Mouse (Mus musculus) heart, postnatal 4 days (tissue): ENCODE data around the gene Runx3. TPM values are rescaled to one million over a fixed set of nuclear protein-coding genes. Genes with fewer than 3 reads are reported as not detected.
"Not testable (repeated sequence)": the region's sequence is repeated elsewhere in the genome, so short reads cannot be mapped to it uniquely, and the experiment has no call there.

Experiments used
- DNase-seq: peaks from one replicate; pipeline ENCODE4 v3.0.0; 2021
- total RNA-seq, 2 experiments: library from RNA; stranded (reverse); gene quantifications; 2 replicates each; pipeline ENCODE4 v1.2.3; 2021

The Runx3 gene
- total RNA-seq, 2 experiments from 2014 or later: 0.25 to 0.45 TPM

DNA sequence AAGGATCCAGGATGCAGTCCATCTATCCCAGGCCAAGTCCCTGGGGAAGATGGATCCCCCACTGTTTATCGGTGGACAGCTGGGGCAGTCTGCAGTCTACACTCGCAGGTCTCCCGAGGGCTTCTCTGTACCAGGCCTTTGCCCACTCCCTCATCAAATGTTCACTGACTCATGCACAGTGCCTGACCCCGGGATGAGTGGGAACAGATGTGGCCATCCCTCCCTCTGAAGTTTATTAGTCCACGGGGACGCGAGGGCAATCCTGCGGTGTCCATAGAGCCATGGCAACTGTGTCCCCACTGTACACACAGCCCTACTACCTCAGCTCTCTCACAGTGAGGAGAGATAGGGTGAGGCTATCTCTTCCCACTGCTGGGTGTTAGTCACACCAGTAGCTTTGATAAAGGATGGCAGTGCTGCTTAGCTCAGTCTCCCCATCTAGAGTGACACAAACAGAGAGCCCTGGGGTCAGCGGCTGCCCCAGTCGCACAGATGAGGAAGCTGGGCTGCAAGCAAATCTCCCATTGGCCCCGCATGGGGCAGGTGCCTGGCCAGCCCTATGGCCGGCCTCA is 50.9 kb downstream of the Runx3 start:
- DNase-seq: no peak

DNA sequence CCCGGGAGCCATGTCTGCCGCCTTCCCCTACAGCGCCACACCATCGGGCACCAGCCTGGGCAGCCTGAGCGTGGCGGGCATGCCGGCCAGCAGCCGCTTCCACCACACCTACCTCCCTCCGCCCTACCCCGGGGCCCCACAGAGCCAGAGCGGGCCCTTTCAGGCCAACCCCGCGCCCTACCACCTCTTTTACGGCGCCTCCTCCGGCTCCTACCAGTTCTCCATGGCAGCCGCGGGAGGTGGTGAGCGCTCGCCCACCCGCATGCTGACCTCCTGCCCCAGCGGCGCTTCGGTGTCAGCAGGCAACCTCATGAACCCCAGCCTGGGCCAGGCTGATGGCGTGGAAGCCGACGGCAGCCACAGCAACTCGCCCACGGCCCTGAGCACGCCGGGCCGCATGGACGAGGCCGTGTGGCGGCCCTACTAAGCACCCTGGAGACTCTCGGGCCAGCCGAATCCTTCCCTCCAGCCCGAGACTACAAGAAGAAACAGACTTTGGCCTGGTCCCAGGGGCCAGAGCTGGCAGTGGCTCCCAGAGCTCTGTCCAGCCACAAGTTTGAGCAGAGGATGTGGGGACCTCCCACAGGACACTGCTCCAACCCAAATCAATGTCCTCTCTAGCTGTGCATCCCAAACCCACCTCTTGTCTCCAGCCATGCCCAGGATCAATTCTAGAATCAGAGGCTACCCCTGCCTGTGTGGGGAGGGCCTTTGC is 55.1 kb downstream of the Runx3 start:
- DNase-seq: peak; percentile 37

DNA sequence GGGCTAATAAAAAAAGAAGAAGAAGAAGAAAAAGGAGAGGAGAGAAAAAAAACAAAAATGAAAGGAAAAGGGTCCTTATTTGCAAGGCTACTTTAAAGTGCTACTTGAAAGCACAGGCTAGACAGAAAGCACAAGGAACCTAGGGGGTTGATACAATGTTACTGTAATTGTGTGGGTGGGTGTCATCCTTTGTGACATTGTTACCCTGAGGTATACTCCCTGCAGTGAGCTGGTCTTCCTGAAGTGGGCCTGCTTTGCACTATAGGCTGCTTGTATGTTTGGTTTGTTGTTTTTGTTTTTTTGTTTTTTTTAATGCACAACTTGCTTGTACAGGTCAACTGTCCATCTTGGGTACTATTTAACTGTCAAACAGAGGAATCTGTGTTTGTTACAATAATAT is 57.1 kb downstream of the Runx3 start:
- DNase-seq: no peak

DNA sequence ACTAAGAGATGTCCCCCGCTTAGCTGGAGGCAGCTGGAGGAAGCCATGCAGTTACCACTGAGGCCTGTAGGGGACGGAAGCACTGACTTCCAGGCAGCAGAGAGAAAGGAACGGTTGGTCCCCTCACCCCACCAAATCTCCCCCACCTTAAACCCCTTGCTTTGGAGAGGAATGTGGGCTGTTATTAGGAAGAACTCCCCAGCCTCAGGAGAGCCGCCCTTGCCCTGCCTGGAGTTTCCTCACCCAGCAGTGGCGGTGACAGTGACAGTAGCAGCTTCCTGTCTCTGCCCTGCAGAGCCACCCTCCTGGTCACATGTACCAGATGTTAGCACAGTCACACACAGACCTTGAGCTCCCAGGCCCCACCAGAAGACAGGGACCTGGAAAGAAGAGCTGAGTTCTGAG is 58.6 kb downstream of the Runx3 start:
- peak; percentile 69 for DNase-seq

DNA sequence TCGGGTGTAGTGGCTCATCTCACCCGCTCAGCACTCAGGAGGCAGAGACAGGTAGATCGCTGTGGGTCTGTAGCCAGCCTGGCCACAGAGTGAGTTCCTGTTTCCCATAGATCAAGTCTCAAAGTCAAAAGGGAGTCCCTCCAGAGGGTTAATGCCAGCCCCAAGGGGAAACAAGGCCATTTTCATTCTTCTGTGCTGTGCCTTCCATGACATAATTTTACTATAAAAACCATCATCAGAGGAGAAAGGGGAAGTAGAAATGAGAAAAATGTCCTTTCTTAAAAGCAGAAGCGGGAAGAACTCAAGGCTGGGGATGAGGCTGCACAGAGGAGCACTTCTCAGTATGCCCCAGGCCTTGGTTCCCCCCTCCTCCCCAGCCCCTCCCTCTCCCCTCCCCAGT is 61.4 kb downstream of the Runx3 start:
- DNase-seq: no peak

DNA sequence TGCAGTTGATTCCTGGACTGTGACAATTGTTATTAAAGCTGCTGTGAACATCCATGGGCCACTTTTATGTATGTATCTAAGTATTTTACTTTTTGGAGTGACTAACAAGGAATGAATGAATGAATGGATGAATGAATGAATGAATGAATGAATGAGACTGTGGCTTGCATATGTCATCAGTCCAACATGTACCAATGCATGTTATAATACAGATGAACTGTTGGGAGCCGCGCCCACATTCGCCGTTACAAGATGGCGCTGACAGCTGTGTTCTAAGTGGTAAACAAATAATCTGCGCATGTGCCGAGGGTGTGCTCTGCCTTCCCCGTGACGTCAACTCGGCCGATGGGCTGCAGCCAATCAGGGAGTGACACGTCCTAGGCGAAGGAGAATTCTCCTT is 63.8 kb downstream of the Runx3 start:
- DNase-seq: not testable (repeated sequence)

DNA sequence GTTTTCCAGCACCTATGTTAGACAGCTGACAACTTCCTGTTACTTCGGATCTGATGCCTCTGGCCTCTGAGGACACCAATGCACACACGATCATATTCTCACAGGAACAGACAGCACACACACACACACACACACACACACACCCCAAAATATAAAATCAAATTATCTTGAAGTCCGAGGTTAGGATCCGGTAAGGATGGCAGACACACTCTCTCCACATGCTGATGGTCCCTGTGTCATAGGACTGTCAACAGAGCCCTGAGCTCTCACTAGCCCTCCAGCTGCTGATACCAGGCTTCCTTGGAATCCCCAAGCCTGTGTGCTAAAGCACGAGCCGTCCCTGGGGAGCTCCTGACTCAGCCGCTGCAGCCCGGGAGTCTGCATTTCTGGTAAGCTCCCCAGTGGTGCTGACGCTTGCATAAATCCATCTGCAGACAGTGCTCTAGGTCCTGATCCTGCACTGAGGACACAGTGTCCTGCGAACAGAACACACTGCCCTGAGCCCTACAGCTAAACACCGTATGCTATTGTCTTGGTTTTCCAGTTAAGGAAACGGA is 69.1 kb downstream of the Runx3 start:
- peak; percentile 38 for DNase-seq

DNA sequence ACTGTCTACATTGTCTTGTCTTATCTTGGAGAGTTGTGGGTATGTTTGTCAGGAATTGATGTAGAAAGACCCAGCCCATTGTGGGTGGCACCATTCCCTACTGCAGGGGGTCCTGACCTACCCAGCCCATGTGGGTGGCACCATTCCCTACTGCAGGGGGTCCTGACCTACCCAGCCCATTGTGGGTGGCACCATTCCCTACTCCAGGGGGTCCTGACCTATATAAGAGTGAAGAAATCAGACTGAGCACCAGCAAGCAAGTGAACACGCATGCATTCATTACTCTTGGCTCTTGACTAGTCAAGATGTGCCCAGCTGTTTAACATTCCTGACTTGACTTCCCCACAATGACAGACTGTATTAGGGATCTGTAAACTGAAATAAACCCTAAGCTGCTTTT is 69.9 kb downstream of the Runx3 start:
- DNase-seq: no peak

DNA sequence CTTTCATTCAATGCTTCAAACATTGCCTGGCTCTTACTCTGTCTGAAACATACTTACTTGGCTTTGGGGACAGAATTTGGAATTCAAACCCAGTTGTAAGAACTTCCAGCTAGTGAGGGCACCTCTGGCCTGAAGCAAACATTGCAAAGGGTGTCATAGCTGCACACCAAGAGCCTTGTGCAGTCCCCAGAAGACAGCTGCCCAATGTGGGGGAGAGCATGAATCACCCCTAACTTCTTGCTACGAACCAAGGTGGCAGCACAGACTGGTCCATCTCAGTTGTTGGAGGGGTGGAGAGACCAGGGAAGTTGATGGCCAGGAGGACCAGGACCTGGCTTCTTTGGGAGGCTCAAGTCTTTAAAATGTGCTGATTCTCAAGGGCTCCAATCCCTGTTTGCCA is 70.7 kb downstream of the Runx3 start:
- DNase-seq: no peak

DNA sequence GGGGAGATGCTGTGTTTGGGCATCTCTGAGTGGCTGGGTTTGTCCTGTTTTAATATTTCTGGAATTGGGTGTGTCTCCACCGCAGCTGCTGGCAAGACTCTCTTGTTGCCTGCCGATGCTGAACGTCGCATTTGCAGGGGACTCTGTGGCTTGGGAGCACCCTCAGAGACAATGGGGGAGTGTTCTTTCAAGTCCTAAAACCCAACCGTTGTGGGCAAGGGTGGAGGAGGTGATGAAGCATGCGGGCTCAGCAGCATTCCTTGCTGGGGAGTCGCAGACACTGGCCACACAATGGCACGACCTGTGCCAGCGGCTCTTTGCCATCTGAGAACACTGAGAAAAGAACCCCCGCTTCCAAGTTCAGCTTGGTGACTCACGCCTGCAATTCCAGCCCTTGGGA is 71.2 kb downstream of the Runx3 start:
- no peak for DNase-seq

DNA sequence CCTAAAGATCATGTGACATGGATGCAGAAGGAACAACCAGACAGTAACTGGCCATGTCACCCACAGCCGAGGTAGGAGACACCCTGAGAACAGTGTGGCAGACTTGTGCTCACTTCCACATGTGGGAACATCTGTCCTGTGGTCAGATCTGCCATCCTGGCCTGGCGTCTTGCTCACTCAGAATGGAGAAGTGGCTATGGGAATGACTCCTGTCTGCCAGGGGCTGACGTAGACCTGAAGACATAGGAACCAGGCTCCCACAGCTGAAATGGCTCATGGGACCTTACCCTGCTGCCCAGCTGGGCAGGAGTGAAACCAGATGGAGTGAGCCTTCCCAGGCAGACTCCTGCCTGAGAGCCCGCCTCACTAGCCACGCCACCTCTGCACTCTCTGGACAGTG is 72.4 kb downstream of the Runx3 start:
- DNase-seq: no peak

DNA sequence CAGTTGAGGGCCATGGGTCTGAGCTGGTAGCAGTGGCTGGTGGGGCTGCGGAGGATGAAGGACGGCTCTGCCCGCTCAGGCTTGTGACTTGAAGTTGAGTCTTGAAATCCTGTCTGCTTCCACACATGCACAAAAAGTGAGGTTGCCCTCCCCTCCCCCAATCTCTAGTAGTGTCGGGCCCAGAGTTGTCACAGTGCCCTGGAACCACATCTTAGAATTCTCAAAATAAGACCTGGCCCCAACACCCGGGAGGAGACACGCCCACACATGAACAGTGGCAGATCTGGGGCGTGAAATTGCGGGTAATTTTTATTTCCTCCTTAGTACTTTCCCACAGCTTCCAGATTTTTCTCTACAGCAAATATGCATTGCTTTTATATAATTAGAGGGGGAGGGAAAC is 77.4 kb downstream of the Runx3 start:
- no peak for DNase-seq

DNA sequence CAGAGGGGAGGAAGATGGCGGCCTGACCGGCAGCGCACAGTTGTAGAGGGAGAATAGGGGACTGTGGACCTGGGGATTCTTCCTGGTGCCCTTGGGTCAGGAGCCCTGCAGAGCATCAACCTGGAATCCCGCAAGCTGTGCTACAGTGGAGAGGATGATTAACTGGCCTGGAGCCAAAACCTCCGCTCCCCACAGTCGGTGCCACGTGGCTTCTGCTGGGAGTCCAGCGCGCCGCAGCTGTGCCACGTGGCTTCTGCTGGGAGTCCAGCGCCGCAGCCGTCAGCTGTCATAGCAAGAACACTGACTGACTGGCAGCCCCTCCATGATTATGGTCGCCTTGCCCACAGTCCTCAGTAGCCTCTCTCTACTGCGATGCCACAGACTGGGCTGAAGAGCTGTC is 81.3 kb downstream of the Runx3 start:
- DNase-seq: no peak

DNA sequence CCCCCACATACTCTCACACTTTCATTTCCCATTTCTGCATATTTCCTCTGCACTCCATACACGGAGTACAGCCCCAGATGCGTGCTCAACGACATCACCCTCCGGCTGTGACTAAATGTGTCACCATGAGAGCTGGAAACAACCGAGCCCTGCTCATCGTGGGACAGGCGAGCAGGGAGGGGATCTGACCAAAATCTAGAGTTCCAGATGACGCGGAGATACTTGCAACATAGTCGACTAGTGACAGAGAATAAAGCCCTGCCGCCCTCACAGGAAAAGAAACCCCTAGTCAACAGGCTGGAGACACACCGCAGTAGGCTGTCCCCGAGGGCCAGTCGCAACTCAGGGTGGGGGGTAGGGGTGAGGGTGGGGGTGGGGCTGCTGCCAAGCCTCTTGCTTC is 82.8 kb downstream of the Runx3 start:
- DNase-seq: no peak

DNA sequence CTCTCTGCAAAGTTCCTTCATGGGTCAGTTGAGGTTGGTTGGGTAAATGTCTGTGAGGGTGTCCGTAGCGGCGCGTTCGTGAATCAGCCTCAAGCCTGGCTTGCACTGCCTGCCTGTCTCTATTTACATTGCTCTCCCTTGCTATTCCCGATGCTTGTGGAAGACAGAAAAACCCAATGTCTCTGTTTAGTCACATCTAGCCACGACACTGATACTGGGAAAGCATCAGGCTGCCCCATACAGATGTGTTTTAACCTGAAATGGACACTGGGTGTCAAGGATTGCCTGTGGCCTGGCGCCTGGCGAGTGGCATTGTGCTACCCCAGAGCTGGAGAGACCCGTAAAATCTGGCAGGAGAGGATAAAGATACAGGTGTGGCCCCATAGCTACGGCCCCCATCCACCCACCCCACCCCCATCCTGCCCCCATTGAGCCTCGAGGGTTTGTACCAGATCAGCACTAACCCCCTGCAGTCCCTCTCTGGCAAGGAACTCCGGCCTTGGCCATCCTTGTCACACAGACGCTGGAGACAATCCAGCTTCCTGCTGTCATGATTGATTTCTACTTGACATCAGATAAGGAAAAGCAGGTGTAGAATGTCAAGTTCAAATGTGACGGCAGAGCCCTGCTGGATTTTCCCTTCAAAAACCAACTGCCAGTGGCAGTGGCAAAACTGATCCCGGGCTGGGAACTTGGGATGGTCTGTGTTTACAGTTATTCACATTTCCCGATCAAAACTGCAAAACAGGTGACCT is 83.5 kb downstream of the Runx3 start:
- DNase-seq: no peak

DNA sequence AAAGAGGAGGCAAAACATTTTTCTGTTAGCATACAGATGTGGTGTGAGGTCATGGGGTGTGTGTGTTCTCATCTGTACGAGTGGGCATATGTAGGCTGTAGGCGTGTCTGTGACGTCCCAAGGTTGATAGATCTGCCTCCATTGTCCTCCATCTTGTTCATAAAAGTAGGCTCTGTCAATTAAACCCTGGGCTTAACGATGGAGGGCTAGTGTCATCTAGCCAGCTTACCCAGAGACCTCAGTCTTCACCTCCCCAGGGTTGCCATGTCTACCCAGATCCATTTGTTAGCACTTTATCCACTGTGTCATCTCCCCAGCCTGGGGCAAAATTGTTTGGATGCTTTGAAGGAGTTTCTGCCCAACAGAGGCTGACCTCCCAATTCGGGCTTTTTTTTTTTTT is 84.2 kb downstream of the Runx3 start:
- DNase-seq: no peak

DNA sequence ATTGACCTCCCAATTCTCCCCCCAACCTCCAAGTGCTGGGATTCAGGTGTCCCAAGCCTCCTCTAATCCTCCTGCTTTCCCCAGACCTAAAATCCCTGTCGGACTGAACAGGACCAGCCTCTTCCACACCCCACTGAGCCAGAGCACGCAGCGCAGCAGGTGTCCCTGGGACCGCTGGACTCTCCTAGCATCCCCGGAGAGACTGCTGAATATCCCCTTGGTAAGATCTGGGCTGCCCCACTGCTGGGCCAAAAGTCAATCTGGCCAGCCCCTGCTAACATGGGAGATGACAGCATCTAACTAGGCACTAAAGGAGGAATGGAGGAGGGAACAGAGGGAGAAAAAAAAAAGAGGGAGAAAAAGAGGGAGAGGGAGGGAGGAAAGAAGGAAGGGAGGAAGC is 84.8 kb downstream of the Runx3 start:
- no peak for DNase-seq

DNA sequence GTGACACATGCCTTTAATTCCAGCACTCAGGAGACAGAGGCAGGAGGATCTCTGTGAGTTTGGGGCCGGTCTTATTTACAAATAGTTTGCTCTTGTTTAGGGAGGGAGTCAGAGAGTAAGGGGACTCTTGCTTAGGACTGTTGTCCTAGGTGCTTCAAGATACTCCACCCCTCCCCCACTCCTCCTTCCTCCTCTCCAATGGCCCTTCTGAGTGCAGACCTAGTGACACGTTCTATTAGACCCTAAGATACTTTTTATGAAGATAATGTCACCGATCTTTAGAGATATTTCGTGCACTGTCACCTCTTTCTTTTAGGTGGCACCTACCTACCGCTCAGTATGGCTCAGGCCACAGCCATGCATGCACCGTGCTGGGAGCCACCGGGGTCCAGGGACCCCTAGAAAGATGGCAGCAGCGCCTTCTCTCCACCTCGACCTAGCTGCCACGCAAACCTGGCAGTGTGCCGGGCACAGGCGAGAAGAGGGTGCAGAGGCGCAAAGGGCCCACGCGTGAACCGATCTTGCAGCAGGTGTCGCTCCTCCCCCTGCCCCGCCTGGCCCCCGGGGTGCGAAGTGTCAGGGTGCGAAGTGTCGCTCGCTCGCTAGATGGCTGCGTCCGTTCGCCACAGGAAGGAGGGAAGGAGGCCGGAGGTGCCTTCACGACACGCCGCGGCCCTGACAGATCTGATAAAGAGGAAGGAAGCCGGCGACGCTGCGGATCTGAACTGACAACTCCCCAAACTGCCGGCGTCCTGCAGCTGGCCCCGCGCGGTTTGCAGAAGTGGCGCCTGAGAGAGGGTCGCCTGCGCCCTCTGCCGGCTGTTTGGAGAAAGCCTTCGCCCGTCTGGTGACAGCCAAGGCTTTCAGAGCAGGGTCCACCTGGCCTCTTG is 85.5 kb downstream of the Runx3 start:
- peak; percentile 92 for DNase-seq

DNA sequence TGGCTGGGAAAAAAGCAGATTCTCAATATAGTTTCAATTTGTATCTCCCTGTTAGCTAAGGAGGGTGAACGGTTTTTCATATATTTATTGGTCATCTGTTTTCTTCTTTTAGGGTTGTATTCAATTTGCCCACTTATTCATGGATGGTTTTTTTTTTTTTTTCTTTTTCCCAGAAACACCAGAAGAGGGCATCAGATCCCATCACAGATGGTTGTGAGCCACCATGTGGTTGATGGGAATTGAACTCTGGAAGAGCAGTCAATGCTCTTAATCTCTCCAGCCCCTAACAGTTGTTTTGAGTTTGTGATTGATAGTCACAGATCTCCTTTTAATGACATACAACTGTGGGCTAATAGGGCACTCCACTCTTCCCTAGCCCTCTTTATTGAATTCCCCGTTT is 89.4 kb downstream of the Runx3 start:
- DNase-seq: no peak

DNA sequence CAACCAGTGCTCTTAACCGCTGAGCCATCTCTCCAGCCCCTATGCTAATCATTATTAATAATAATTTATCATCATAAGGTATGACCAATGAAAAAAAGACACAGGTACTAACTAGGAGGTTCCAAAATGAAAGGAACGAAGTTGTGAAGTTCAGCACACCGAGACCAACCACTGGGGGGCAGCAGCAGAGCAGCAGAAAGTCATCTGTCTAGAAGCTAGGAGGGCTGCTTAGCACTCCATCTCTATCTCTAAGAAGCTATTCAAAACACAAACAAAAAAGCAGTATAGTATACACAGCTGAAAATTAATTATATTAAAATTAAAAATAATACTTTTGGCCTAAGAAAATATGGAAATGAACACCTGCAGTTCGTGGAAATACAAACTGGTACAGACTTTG is 99.2 kb downstream of the Runx3 start:
- DNase-seq: peak; percentile 90

DNA sequence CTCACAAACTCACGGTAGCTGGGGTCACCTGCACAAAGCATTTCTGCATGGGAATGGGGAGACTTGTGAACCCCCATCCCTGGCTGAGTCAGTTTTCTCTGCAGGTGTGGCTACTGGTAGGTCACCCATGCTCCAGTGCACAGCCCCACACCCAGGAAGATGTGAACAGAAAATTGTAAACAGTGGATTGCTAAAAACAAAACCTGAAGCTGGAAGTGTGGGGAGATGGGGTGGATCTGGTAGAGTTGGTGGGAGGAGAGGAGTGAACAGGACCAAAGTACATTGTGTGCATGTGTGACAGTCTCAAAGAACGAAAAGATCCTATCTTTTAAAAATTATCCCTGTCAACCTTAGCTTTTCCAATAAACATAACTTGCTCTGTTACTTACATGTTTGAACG is 100.2 kb downstream of the Runx3 start:
- DNase-seq: no peak

DNA sequence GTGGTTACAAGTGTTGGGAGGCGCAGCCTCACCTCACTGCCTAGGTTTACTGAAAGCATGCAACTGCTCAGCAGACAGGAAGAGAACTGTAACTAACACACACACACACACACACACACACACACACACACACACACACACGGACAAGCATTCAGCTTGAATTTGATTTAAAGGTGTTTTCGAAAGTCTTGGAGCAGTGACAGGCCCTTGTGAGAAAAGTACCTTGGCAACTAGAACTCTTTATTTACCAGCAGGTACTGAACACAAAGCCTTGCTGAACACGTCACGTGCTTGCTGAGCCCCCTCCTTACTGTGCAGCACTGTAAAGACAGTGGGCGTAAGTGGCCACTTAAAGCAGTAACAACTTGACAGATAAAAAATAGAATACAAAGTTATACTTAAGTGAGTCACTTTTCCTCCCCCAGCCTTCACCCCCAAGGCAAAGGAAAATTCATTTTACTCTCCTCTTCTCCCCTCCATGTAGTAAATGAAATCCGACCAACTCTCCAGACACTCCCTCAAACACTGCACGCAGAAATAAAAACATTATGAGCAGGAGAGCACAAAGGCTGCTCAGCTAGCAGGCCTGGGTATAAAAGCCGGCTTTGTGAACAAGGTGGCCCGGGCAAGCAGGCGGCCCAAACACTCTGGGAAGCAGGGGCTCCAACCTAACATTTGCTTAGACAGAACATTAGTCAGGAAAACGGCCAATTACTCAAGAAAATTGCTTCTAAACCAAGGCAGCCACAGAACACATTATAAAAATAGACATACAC is 101.4 kb downstream of the Runx3 start:
- DNase-seq: no peak
